Mouse (Mus musculus) hindbrain, postnatal 0 days (tissue): ENCODE results near the gene Gm45753. TPM values are rescaled to one million over a fixed set of nuclear protein-coding genes. Genes with fewer than 3 reads are reported as not detected.

Experiments used
- ATAC-seq: fragments of 200-750 bp; cut with Nextera tagmentation; 2 replicates; pipeline ENCODE4 v1.8.0; 2017; ENCODE audit warnings: mild to moderate bottlenecking, moderate TSS enrichment, moderate library complexity
- DNase-seq: peaks from one replicate; pipeline ENCODE4 v3.0.0-alpha.2; 2015; ENCODE audit warnings: low spot score
- H3K27ac ChIP-seq: fragments of 300-500 bp; sonication (generic); 2 replicates; pipeline ENCODE4 v1.5.1; 2014; ENCODE audit warnings: mild to moderate bottlenecking
- H3K27me3 ChIP-seq: fragments of 300-500 bp; sonication (generic); 2 replicates; pipeline ENCODE4 v1.6.1; 2014; ENCODE audit warnings: low read length, mixed read lengths; ENCODE audit not compliant: insufficient read depth
- H3K36me3 ChIP-seq: fragments of 300-500 bp; sonication (generic); 2 replicates; pipeline ENCODE4 v1.6.1; 2014; ENCODE audit warnings: low read length, mixed read lengths; ENCODE audit not compliant: insufficient read depth
- H3K4me1 ChIP-seq: fragments of 300-500 bp; sonication (generic); 2 replicates; pipeline ENCODE4 v1.6.1; 2014; ENCODE audit warnings: antibody characterized with exemption, low read length, mixed read lengths; ENCODE audit not compliant: insufficient read depth
- H3K4me2 ChIP-seq: fragments of 300-500 bp; sonication (generic); 2 replicates; pipeline ENCODE4 v1.6.1; 2014; ENCODE audit warnings: low read depth, mild to moderate bottlenecking, low read length, moderate library complexity, mixed read lengths
- H3K4me3 ChIP-seq: fragments of 300-500 bp; sonication (generic); 2 replicates; pipeline ENCODE4 v1.5.1; 2014; ENCODE audit warnings: low read length
- H3K9ac ChIP-seq: fragments of 300-500 bp; sonication (generic); replicated peaks from 2 replicates; pipeline ENCODE4 v1.6.1; 2014; ENCODE audit warnings: mild to moderate bottlenecking, low read length, moderate library complexity, mixed read lengths
- H3K9me3 ChIP-seq: fragments of 300-500 bp; sonication (generic); 2 replicates; pipeline ENCODE4 v1.6.1; 2016; ENCODE audit warnings: low read length, mixed read lengths
- CTCF ChIP-seq: IDR thresholded peaks from 2 replicates; pipeline ENCODE4 v1.5.1; 2016; ENCODE audit warnings: antibody characterized with exemption, control low read depth, low read depth
- WGBS: fragments of 180-500 bp; shearing (Covaris S2); extraction: QIAGEN DNeasy Blood & Tissue Kit; methylation state at CpG from one replicate; pipeline ENCODE4 v1.1.7; 2014; 5-methylcytosine and 5-hydroxymethylcytosine counted together
- polyA plus RNA-seq: library from polyadenylated mRNA; unstranded; fragments of >200 nt; fragmentation: Nextera tagmentation; extraction: Ambion mirVana; gene quantifications from 2 replicates; pipeline ENCODE4 v1.2.1, GENCODE M21; 2015
- total RNA-seq: library from RNA; depleted of rRNA; stranded (reverse); fragments of >200 nt; gene quantifications from 2 replicates; pipeline ENCODE4 v1.2.3, GENCODE M21; 2014

The Gm45753 gene
- total and polyA plus RNA-seq, 2 experiments from 2014 or later: not detected

DNA sequence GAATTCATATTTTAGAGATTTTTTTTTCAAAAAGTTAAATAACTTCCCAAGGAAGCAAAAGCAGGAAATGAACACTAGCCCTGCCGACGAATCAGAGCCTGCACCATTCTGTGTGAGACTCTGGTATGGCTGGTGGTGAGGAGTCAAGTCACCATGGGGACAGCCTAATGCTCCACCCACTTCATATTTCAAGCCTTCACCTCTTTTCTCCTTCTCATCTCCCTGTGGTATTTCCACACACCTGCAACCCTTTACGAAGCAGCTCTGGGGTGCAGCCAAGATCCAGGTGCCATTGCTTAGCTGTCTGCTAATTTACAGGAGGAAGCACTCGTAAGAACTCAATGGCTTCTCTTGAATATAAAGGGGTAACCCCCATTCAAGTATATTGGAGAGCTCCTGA lies 2.7 kb upstream of the Gm45753 start:
- no peak overlapping the region for H3K9ac ChIP-seq
- no peaks in the 10 kb centered on the region for H3K27me3 ChIP-seq
- no peak overlapping the region for H3K27ac ChIP-seq
- DNase-seq (no peak), ATAC-seq (no peak)
- no peak overlapping the region for H3K4me3 ChIP-seq
- H3K4me1 ChIP-seq: no peaks in the 10 kb centered on the region
- H3K9me3 ChIP-seq: no peaks in the 10 kb centered on the region
- no peaks in the 10 kb centered on the region for H3K36me3 ChIP-seq
- no peak for TF ChIP-seq CTCF
- H3K4me2 ChIP-seq: no peak overlapping the region
- 84% methylated on average over 4 of the region's 4 CpGs for WGBS

DNA sequence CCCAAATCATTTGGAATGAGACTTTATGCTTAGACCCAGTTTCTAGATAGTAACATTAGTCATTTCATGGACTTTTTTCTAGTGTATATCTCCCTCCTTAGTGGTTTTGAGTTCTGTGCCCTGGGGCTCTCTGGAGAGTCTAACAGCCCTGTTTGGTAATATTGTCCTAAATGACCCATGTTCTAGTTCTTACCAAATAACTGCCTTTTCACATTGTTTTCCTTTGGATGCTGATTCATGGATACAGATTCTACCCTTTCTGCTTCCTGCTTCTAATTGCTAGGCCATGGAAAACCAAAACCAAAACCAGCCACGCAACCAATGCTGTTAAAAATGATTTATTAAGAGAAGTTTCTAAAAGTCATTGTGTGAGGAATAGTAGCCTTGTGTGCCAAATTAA lies 2.8 kb downstream of the Gm45753 start:
- DNase-seq (no peak), ATAC-seq (no peak)
- Histone ChIP-seq H3K4me3 (no peak overlapping the region), H3K9ac (no peak overlapping the region), H3K27ac (no peak overlapping the region), H3K4me1 (no peaks in the 10 kb centered on the region), H3K27me3 (no peaks in the 10 kb centered on the region), H3K9me3 (no peaks in the 10 kb centered on the region), H3K4me2 (no peak overlapping the region), H3K36me3 (no peaks in the 10 kb centered on the region)
- no peak for TF ChIP-seq CTCF
- 69% methylated on average over 1 of the region's 1 CpGs for WGBS

DNA sequence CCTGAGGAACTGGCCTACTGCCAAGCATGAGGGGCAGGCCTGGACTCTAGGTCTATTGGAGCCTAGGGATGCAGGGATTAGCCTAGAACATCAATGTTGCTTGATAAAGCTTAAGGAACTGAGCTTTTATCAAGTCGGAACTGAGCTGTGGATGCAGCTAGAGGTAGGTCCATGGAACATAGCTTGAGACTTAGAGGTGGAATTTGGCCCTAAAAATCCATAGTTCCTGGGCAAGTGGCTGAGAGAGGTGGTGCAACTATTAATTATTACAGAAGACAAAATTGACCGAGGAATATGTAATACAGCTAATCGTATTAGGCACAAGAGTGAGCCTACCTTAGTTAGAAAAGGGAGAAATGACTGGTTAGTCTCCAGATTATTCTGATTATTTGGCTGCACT lies 3.9 kb downstream of the Gm45753 start:
- no peak overlapping the region for H3K4me2 ChIP-seq
- H3K27ac ChIP-seq: no peak overlapping the region
- WGBS: 88% methylated on average over 3 of the region's 3 CpGs
- ATAC-seq (no peak), DNase-seq (no peak)
- no peaks in the 10 kb centered on the region for H3K4me1 ChIP-seq
- H3K9ac ChIP-seq: no peak overlapping the region
- H3K4me3 ChIP-seq: no peak overlapping the region
- H3K36me3 ChIP-seq: no peaks in the 10 kb centered on the region
- H3K9me3 ChIP-seq: no peaks in the 10 kb centered on the region
- TF ChIP-seq CTCF: no peak
- no peaks in the 10 kb centered on the region for H3K27me3 ChIP-seq

DNA sequence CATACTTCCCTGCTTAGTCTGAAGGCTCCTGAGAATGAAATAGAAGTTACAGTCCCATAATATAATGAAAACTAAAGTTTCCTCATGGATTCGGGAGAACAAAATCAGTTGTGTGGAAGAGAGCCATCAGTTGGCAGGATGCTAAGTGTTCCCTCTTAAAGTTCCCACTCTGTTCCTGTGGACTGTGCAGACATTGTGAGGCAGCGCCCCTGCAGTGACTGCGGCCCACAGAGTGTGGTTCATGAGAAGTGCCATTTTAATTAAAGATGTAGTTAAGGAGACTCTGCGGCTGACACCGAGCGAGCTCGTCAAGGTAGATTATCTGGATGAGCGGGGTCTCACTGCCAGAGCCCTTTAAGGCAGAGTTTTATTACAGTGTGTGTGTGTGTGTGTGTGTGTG lies 5.9 kb downstream of the Gm45753 start:
- Histone ChIP-seq H3K4me1 (no peaks in the 10 kb centered on the region), H3K4me3 (no peak overlapping the region), H3K9me3 (no peaks in the 10 kb centered on the region), H3K9ac (no peak overlapping the region), H3K36me3 (no peaks in the 10 kb centered on the region), H3K27ac (no peak overlapping the region), H3K27me3 (no peaks in the 10 kb centered on the region), H3K4me2 (no peak overlapping the region)
- DNase-seq: peak; percentile 20
- ATAC-seq: peak; percentile 61; the same call in 1 of the 2 replicates
- TF ChIP-seq CTCF: peak; percentile 16; the same call in 1 of the 2 replicates
- WGBS: 54% methylated on average over 8 of the region's 8 CpGs

DNA sequence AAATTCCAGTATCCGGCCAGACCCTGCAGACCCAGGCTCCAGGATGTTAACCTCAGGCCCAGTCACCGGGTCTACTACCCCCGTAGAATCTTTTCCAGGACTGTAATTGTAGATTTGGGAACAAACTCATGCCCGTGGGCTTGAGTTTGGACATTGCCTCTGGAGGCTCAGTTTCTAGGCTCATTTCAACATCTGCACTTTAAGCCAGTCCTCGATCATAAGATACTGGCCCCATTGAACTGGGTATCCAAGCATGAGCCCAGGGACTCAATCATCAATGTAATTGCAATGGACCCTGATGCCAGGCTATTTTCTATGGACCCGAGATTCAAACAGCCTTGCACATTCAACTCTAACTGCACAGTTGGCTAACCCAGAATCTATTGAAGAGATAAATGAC lies 13.0 kb downstream of the Gm45753 start:
- no peak for DNase-seq
- no peak for ATAC-seq
- no peak for TF ChIP-seq CTCF
- no peak overlapping the region for H3K27ac ChIP-seq
- H3K9me3 ChIP-seq: no peaks in the 10 kb centered on the region
- no peaks in the 10 kb centered on the region for H3K4me1 ChIP-seq
- no peak overlapping the region for H3K4me3 ChIP-seq
- WGBS: 91% methylated on average over 6 of the region's 6 CpGs
- H3K4me2 ChIP-seq: no peak overlapping the region
- H3K36me3 ChIP-seq: no peaks in the 10 kb centered on the region
- no peak overlapping the region for H3K9ac ChIP-seq
- H3K27me3 ChIP-seq: no peaks in the 10 kb centered on the region

DNA sequence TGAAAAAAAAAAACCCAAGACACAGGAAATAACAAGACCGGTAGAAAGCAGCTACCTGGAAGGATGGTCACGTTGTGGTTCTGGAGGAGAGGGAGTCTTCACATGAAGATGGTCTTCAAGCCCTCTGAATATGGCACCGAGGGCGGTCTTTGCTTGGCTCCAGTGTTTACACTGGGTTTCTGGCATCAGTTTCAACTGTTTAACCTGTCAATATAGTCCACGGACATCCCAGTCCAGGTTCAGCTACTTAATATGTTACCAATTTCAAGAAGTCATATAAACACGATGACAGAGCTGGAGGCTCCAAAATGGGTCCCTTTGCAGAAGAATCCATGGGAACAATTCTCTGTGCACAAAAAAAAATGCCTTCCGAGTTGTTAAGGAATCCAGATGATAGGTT lies 13.6 kb downstream of the Gm45753 start, which contains the start of gene Klkb1:
TSS of gene Klkb1 (minus strand) at position 173 of the 400 bp plus-strand sequence.
- TF ChIP-seq CTCF: no peak
- Histone ChIP-seq H3K4me3 (no peak within 1 kb of the TSS), H3K36me3 (no peaks in the 10 kb centered on the region), H3K9ac (no peak within 1 kb of the TSS), H3K4me1 (no peaks in the 10 kb centered on the region), H3K4me2 (no peak within 1 kb of the TSS), H3K27me3 (no peaks in the 10 kb centered on the region), H3K27ac (no peak within 1 kb of the TSS), H3K9me3 (no peaks in the 10 kb centered on the region)
- ATAC-seq (no peak), DNase-seq (no peak)
- WGBS: 95% methylated on average over 7 of the region's 7 CpGs

GRCm38 (mm10) chr8:45291790-45292189 lies 16.5 kb downstream of the Gm45753 start:
- H3K4me3 ChIP-seq: no peak overlapping the region
- H3K4me2 ChIP-seq: no peak overlapping the region
- no peaks in the 10 kb centered on the region for H3K27me3 ChIP-seq
- 80% methylated on average over 2 of the region's 2 CpGs for WGBS
- no peaks in the 10 kb centered on the region for H3K36me3 ChIP-seq
- no peaks in the 10 kb centered on the region for H3K9me3 ChIP-seq
- ATAC-seq (peak; percentile 71), DNase-seq (peak; percentile 49)
- H3K4me1 ChIP-seq: no peaks in the 10 kb centered on the region
- no peak for TF ChIP-seq CTCF
- H3K27ac ChIP-seq: no peak overlapping the region
- no peak overlapping the region for H3K9ac ChIP-seq
